ENCODE assay signal across 8 mouse cellular contexts in genomic region chr11:50324751-50325471, GRCm38 (mm10). TPM values are rescaled to one million over a fixed set of nuclear protein-coding genes. Genes with fewer than 3 reads are reported as not detected.
DNase-seq lines count a peak whose midpoint lies in the region; ATAC-seq and TF ChIP-seq lines count a peak whose summit lies in the region.

No protein-coding gene starts in this region.

- no peaks in the 10 kb centered on the region for H3K27me3 ChIP-seq in heart, embryonic 14.5 days (ENCODE audit: control insufficient read depth, insufficient read depth, low read length)
- no peaks in the 10 kb centered on the region for H3K27me3 ChIP-seq in liver, embryonic 13.5 days
- no peaks in the 10 kb centered on the region for H3K27me3 ChIP-seq in small intestine, adult 2 months (ENCODE audit: control insufficient read depth, insufficient read depth, low read length)

- WGBS in heart, embryonic 14.5 days: 1% methylated on average over 34 of the region's 34 CpGs
- under 1% methylated on average over 34 of the region's 34 CpGs for WGBS in liver, embryonic 13.5 days (ENCODE audit: insufficient replicate concordance)
- WGBS in small intestine, adult 2 months: under 1% methylated on average over 34 of the region's 34 CpGs

- H3K4me3 ChIP-seq in heart, embryonic 14.5 days (ENCODE audit: control insufficient read depth in 1 of 2, insufficient read depth in 1 of 2, low read depth in 1 of 2, low read length in 2 of 2): peak overlapping the region; percentile 72 to 82
- H3K4me3 ChIP-seq in liver, embryonic 13.5 days (replicated peaks): peak overlapping the region; percentile 93
- H3K4me3 ChIP-seq in small intestine, adult 2 months (ENCODE audit: low read depth, low read length): peak overlapping the region; percentile 90

- no peak for TF ChIP-seq POLR2A in small intestine, adult 2 months (IDR thresholded peaks at IDR 0.05; ENCODE audit: low read depth, low read length)

- peak overlapping the region; percentile 86 for H3K4me2 ChIP-seq in heart, embryonic 14.5 days (ENCODE audit: low read length)
- peak overlapping the region; percentile 91 for H3K4me2 ChIP-seq in liver, embryonic 13.5 days

- peak overlapping the region; percentile 79 to 89 for H3K27ac ChIP-seq in heart, embryonic 14.5 days (replicated peaks in 1 of 2; ENCODE audit: control insufficient read depth in 1 of 2, insufficient read depth in 1 of 2, low read depth in 2 of 2, low read length in 2 of 2)
- H3K27ac ChIP-seq in liver, embryonic 13.5 days: peak overlapping the region; percentile 90
- peak overlapping the region; percentile 64 for H3K27ac ChIP-seq in small intestine, adult 2 months (ENCODE audit: insufficient read depth, low read depth, low read length)

- no peaks in the 10 kb centered on the region for H3K9me3 ChIP-seq in heart, embryonic 14.5 days (ENCODE audit: control insufficient read depth, low read length)
- no peaks in the 10 kb centered on the region for H3K9me3 ChIP-seq in liver, embryonic 13.5 days (replicated peaks)

- intact Hi-C loops in heart, postnatal 14 days (cut with DNase I): loop anchor here (2.0 to 5.0 kb wide), 2 partner anchors 34 to 37 kb away; no protein-coding TSS in a partner anchor

- peaks cover 0 to 38% of the 10 kb centered on the region in 2 experiments; a peak in 3 of 4 replicates for H3K4me1 ChIP-seq in heart, embryonic 14.5 days (ENCODE audit: control insufficient read depth in 2 of 2, insufficient read depth in 2 of 2, low read length in 2 of 2)
- peaks cover 64% of the 10 kb centered on the region for H3K4me1 ChIP-seq in liver, embryonic 13.5 days (replicated peaks)
- peaks cover 7% of the 10 kb centered on the region; the same call in 1 of the 2 replicates for H3K4me1 ChIP-seq in small intestine, adult 2 months (ENCODE audit: control insufficient read depth, insufficient read depth, insufficient read length, low read length)

- ATAC-seq in heart, embryonic 14.5 days (ENCODE audit: insufficient number of reproducible peaks, insufficient read depth, low FRiP score, low read depth): peak; percentile 66
- ATAC-seq in liver, embryonic 13.5 days (ENCODE audit: low read depth): peak; percentile 41

- peaks cover 2% of the 10 kb centered on the region; the same call in 1 of the 2 replicates for H3K36me3 ChIP-seq in heart, embryonic 14.5 days (ENCODE audit: control insufficient read depth, insufficient read depth, low read length)
- H3K36me3 ChIP-seq in liver, embryonic 13.5 days: peaks cover 1% of the 10 kb centered on the region
- no peaks in the 10 kb centered on the region for H3K36me3 ChIP-seq in small intestine, adult 2 months (ENCODE audit: control insufficient read depth, insufficient read depth, low read length)

- TF ChIP-seq CTCF in small intestine, adult 2 months (IDR thresholded peaks at IDR 0.05; ENCODE audit: extremely low read depth, insufficient read length, insufficient replicate concordance, low read depth, low read length): no peak

- peak overlapping the region; percentile 92 for H3K9ac ChIP-seq in heart, embryonic 14.5 days (ENCODE audit: low read length)
- peak overlapping the region; percentile 96 for H3K9ac ChIP-seq in liver, embryonic 13.5 days

- no peak for DNase-seq in heart, postnatal 14 days
- peak; percentile 59 for DNase-seq in R1 (ENCODE audit: low read depth, low spot score)
- DNase-seq in forelimb bud, embryonic 11.5 days (ENCODE audit: low read depth, low spot score): peak; percentile 12
- DNase-seq in liver, embryonic 13.5 days: peak; percentile 13
- DNase-seq in thymus, postnatal 0 days (ENCODE audit: low spot score): no peak
- DNase-seq in right cerebral cortex, postnatal 25 days: no peak

RNA-seq across cellular contexts. Expression of gene Canx, which starts 0.6 kb away (rescaled TPM):
- polyA plus RNA-seq in heart, embryonic 14.5 days (2014; fragmentation: Nextera tagmentation; extraction: Ambion mirVana): 197 and 211 TPM in 2 replicates
- 100 to 1,000 TPM; 212 to 246 TPM for total RNA-seq in heart, postnatal 14 days (2021)
- 213 and 261 TPM in 2 replicates for polyA plus RNA-seq in liver, embryonic 13.5 days (2015; fragmentation: Nextera tagmentation; extraction: Ambion mirVana)
- polyA plus RNA-seq in small intestine, adult 2 months (2012; rRNA removed): 12.0 and 31.9 TPM in 2 replicates
- 196 and 213 TPM in 2 replicates for polyA plus RNA-seq in thymus, postnatal 0 days (2015; fragmentation: Nextera tagmentation; extraction: Ambion mirVana)

RNA-seq across cellular contexts. Expression of gene Cby3, which starts 29.4 kb away (rescaled TPM):
- 0.31 TPM in 1 of 2 replicates, not detected in the other for polyA plus RNA-seq in heart, embryonic 14.5 days (2014; fragmentation: Nextera tagmentation; extraction: Ambion mirVana)
- total RNA-seq in heart, postnatal 14 days (2021): not detected
- polyA plus RNA-seq in liver, embryonic 13.5 days (2015; fragmentation: Nextera tagmentation; extraction: Ambion mirVana): not detected in 2 replicates
- 0.15 and 0.51 TPM in 2 replicates for polyA plus RNA-seq in small intestine, adult 2 months (2012; rRNA removed)
- polyA plus RNA-seq in thymus, postnatal 0 days (2015; fragmentation: Nextera tagmentation; extraction: Ambion mirVana): not detected in 2 replicates

RNA-seq across cellular contexts. Expression of gene Maml1, which starts 32.8 kb away (rescaled TPM):
- polyA plus RNA-seq in heart, embryonic 14.5 days (2014; fragmentation: Nextera tagmentation; extraction: Ambion mirVana): 5.2 and 5.6 TPM in 2 replicates
- total RNA-seq in heart, postnatal 14 days (2021): 10 to 100 TPM; 14.7 to 17.8 TPM
- 1.2 and 1.4 TPM in 2 replicates for polyA plus RNA-seq in liver, embryonic 13.5 days (2015; fragmentation: Nextera tagmentation; extraction: Ambion mirVana)
- polyA plus RNA-seq in small intestine, adult 2 months (2012; rRNA removed): 7.5 and 12.6 TPM in 2 replicates
- 4.7 and 5.3 TPM in 2 replicates for polyA plus RNA-seq in thymus, postnatal 0 days (2015; fragmentation: Nextera tagmentation; extraction: Ambion mirVana)

RNA-seq across cellular contexts. Expression of gene Hnrnph1, which starts 51.9 kb away (rescaled TPM):
- polyA plus RNA-seq in heart, embryonic 14.5 days (2014; fragmentation: Nextera tagmentation; extraction: Ambion mirVana): 226 and 241 TPM in 2 replicates
- 100 to 1,000 TPM; 134 to 140 TPM for total RNA-seq in heart, postnatal 14 days (2021)
- 124 and 144 TPM in 2 replicates for polyA plus RNA-seq in liver, embryonic 13.5 days (2015; fragmentation: Nextera tagmentation; extraction: Ambion mirVana)
- polyA plus RNA-seq in small intestine, adult 2 months (2012; rRNA removed): 5.9 and 11.5 TPM in 2 replicates
- 350 and 356 TPM in 2 replicates for polyA plus RNA-seq in thymus, postnatal 0 days (2015; fragmentation: Nextera tagmentation; extraction: Ambion mirVana)

Comparison
In these comparisons a context has a peak if more than half of its experiments do, and no peak if none do; other contexts are left out.
1. DNase-seq: peak in R1 (single experiment), forelimb bud, embryonic 11.5 days (single experiment) and liver, embryonic 13.5 days (single experiment); none in heart, postnatal 14 days (0 of 2), thymus, postnatal 0 days (single experiment) and right cerebral cortex, postnatal 25 days (single experiment).
2. Peak in every context shown above with its lines, with median percentiles within 50 percentile points of each other: H3K27ac ChIP-seq and H3K4me3 ChIP-seq.